Mouse (Mus musculus) neural tube, embryonic 11.5 days (tissue): ENCODE results near the gene Syce3. TPM values are rescaled to one million over a fixed set of nuclear protein-coding genes. Genes with fewer than 3 reads are reported as not detected.

ENCODE experiments used
- ATAC-seq: fragments of 200-750 bp; cut with Nextera tagmentation; 2 replicates; pipeline ENCODE4 v1.8.0; 2017; ENCODE audit warnings: moderate number of reproducible peaks, mild to moderate bottlenecking, moderate TSS enrichment, moderate library complexity; ENCODE audit not compliant: insufficient read depth, low FRiP score, low TSS enrichment
- DNase-seq: peaks from one replicate; pipeline ENCODE4 v3.0.0-alpha.2; 2015; ENCODE audit warnings: low spot score
- H3K27ac ChIP-seq: fragments of 300-500 bp; sonication (generic); 2 replicates; pipeline ENCODE4 v1.5.1; 2014; ENCODE audit warnings: low read depth, mild to moderate bottlenecking, low read length
- H3K27me3 ChIP-seq: fragments of 300-500 bp; sonication (generic); 2 replicates; pipeline ENCODE4 v1.6.1; 2014; ENCODE audit warnings: mild to moderate bottlenecking, low read length, mixed read lengths; ENCODE audit not compliant: control insufficient read depth, insufficient read depth
- H3K36me3 ChIP-seq: fragments of 300-500 bp; sonication (generic); 2 replicates; pipeline ENCODE4 v1.6.1; 2014; ENCODE audit warnings: mild to moderate bottlenecking, low read length, moderate library complexity, mixed read lengths; ENCODE audit not compliant: control insufficient read depth, insufficient read depth
- H3K4me1 ChIP-seq: fragments of 300-500 bp; sonication (generic); 2 replicates; pipeline ENCODE4 v1.6.1; 2014; ENCODE audit warnings: low read length, mixed read lengths; ENCODE audit not compliant: control insufficient read depth, insufficient read depth
- H3K4me2 ChIP-seq: fragments of 300-500 bp; sonication (generic); 2 replicates; pipeline ENCODE4 v1.6.1; 2014; ENCODE audit warnings: low read depth, mild to moderate bottlenecking, moderate library complexity
- H3K4me3 ChIP-seq: fragments of 300-500 bp; sonication (generic); 2 replicates; pipeline ENCODE4 v1.5.1; 2014; ENCODE audit warnings: low read depth, low read length
- H3K9ac ChIP-seq: fragments of 300-500 bp; sonication (generic); 2 replicates; pipeline ENCODE4 v1.6.1; 2014; ENCODE audit warnings: mild to moderate bottlenecking, low read length
- H3K9me3 ChIP-seq: fragments of 300-500 bp; sonication (generic); 2 replicates; pipeline ENCODE4 v1.6.1; 2016; ENCODE audit warnings: low read length; ENCODE audit not compliant: control insufficient read depth
- WGBS: fragments of 180-500 bp; shearing (Covaris S2); extraction: QIAGEN DNeasy Blood & Tissue Kit; methylation state at CpG from one replicate; pipeline ENCODE4 v1.1.7; 2014; 5-methylcytosine and 5-hydroxymethylcytosine counted together
- polyA plus RNA-seq: library from polyadenylated mRNA; unstranded; fragments of >200 nt; fragmentation: Nextera tagmentation; extraction: Ambion mirVana; gene quantifications from 2 replicates; pipeline ENCODE4 v1.2.1, GENCODE M21; 2014

Syce3 gene
- polyA plus RNA-seq, 1 experiment from 2014 or later, result not detected

- 10% methylated on average over 46 of the region's 46 CpGs for WGBS
- ATAC-seq (no peak), DNase-seq (no peak)
- Histone ChIP-seq H3K9ac (peak overlapping the region; percentile 32; the same call in 1 of the 2 replicates), H3K27ac (no peak overlapping the region), H3K27me3 (peaks cover 40% of the 10 kb centered on the region), H3K36me3 (no peaks in the 10 kb centered on the region), H3K9me3 (no peaks in the 10 kb centered on the region), H3K4me2 (peak overlapping the region; percentile 58), H3K4me3 (peak overlapping the region; percentile 34), H3K4me1 (peaks cover 9% of the 10 kb centered on the region; the same call in 1 of the 2 replicates)
Measured at GRCm38 (mm10) chr15:89377938-89378828, 32.1 kb downstream of the Syce3 start.

GRCm38 (mm10) chr15:89377362-89377761, 32.9 kb downstream of the Syce3 start:
- Histone ChIP-seq H3K4me3 (no peak overlapping the region), H3K27ac (no peak overlapping the region), H3K9me3 (no peaks in the 10 kb centered on the region), H3K9ac (no peak overlapping the region), H3K27me3 (peaks cover 40% of the 10 kb centered on the region), H3K36me3 (0 out of 2 replicates have a peak, but pooled peaks cover 2% of the 10 kb centered on the region), H3K4me1 (peaks cover 12% of the 10 kb centered on the region; the same call in 1 of the 2 replicates), H3K4me2 (no peak overlapping the region)
- ATAC-seq, result no peak
- WGBS, result 11% methylated on average over 18 of the region's 18 CpGs
- DNase-seq, result peak; percentile 24

- Histone ChIP-seq H3K4me3 (no peak within 1 kb of the TSS), H3K9ac (no peak within 1 kb of the TSS), H3K27ac (no peak within 1 kb of the TSS), H3K36me3 (peaks cover 4% of the 10 kb centered on the region), H3K4me1 (peaks cover 12% of the 10 kb centered on the region; the same call in 1 of the 2 replicates), H3K27me3 (peaks cover 40% of the 10 kb centered on the region), H3K4me2 (no peak within 1 kb of the TSS), H3K9me3 (no peaks in the 10 kb centered on the region)
- DNase-seq (no peak), ATAC-seq (no peak)
- WGBS, result 17% methylated on average over 16 of the region's 16 CpGs
Measured at GRCm38 (mm10) chr15:89376957-89377356, 33.3 kb downstream of the Syce3 start, which contains the start of gene Tymp. Gene Tymp, minus strand, starts transcription at chr15:89377039.

- 82% methylated on average over 7 of the region's 7 CpGs for WGBS
- Histone ChIP-seq H3K4me3 (no peak overlapping the region), H3K9ac (no peak overlapping the region), H3K4me2 (no peak overlapping the region), H3K4me1 (peaks cover 12% of the 10 kb centered on the region; the same call in 1 of the 2 replicates), H3K27ac (no peak overlapping the region), H3K36me3 (peaks cover 12% of the 10 kb centered on the region), H3K9me3 (no peaks in the 10 kb centered on the region), H3K27me3 (peaks cover 40% of the 10 kb centered on the region)
- DNase-seq (no peak), ATAC-seq (no peak)
Measured at GRCm38 (mm10) chr15:89376040-89376439, 34.3 kb downstream of the Syce3 start.

GRCm38 (mm10) chr15:89374801-89375534, 35.3 kb downstream of the Syce3 start:
- H3K4me3 ChIP-seq, result no peak overlapping the region
- H3K27me3 ChIP-seq, result peaks cover 36% of the 10 kb centered on the region
- ATAC-seq (no peak), DNase-seq (no peak)
- peaks cover 12% of the 10 kb centered on the region; the same call in 1 of the 2 replicates for H3K4me1 ChIP-seq
- no peaks in the 10 kb centered on the region for H3K9me3 ChIP-seq
- peaks cover 16% of the 10 kb centered on the region for H3K36me3 ChIP-seq
- H3K9ac ChIP-seq, result no peak overlapping the region
- no peak overlapping the region for H3K4me2 ChIP-seq
- 93% methylated on average over 17 of the region's 17 CpGs for WGBS
- H3K27ac ChIP-seq, result no peak overlapping the region

- Histone ChIP-seq H3K4me3 (peak overlapping the region; percentile 63), H3K9ac (peak overlapping the region; percentile 84), H3K4me1 (peaks cover 12% of the 10 kb centered on the region; the same call in 1 of the 2 replicates), H3K4me2 (peak overlapping the region; percentile 71), H3K27me3 (peaks cover 32% of the 10 kb centered on the region), H3K27ac (peak overlapping the region; percentile 89), H3K36me3 (peaks cover 22% of the 10 kb centered on the region), H3K9me3 (no peaks in the 10 kb centered on the region)
- 52% methylated on average over 9 of the region's 9 CpGs for WGBS
- ATAC-seq (no peak), DNase-seq (no peak)
Measured at GRCm38 (mm10) chr15:89374340-89374739, 36.0 kb downstream of the Syce3 start.

- H3K9ac ChIP-seq, result peak within 1 kb of the TSS; percentile 84
- peak; percentile 82 for ATAC-seq
- WGBS, result under 1% methylated on average over 42 of the region's 42 CpGs
Measured at GRCm38 (mm10) chr15:89373762-89374248, 36.5 kb downstream of the Syce3 start, which contains the start of gene Sco2. Gene Sco2, minus strand, starts transcription at chr15:89373846.

GRCm38 (mm10) chr15:89373027-89373761, 37.1 kb downstream of the Syce3 start:
- Histone ChIP-seq H3K9me3 (no peaks in the 10 kb centered on the region), H3K9ac (peak overlapping the region; percentile 84), H3K4me2 (peak overlapping the region; percentile 71), H3K27ac (peak overlapping the region; percentile 89), H3K4me1 (0 out of 2 replicates have a peak, but pooled peaks cover 6% of the 10 kb centered on the region), H3K27me3 (peaks cover 21% of the 10 kb centered on the region), H3K36me3 (peaks cover 30% of the 10 kb centered on the region), H3K4me3 (peak overlapping the region; percentile 63)
- ATAC-seq (peak; percentile 81), DNase-seq (peak; percentile 85)
- 1% methylated on average over 35 of the region's 35 CpGs for WGBS

More at GRCm38 (mm10) chr15:89373762-89374248, 36.5 kb downstream of the Syce3 start, which contains the start of gene Sco2:
- H3K27ac ChIP-seq, result peak within 1 kb of the TSS; percentile 89
- peaks cover 27% of the 10 kb centered on the region for H3K27me3 ChIP-seq
- peak within 1 kb of the TSS; percentile 71 for H3K4me2 ChIP-seq
- peak within 1 kb of the TSS; percentile 63 for H3K4me3 ChIP-seq
- H3K9me3 ChIP-seq, result no peaks in the 10 kb centered on the region
- DNase-seq, result peak; percentile 95
- peaks cover 26% of the 10 kb centered on the region for H3K36me3 ChIP-seq
- peaks cover 10% of the 10 kb centered on the region; the same call in 1 of the 2 replicates for H3K4me1 ChIP-seq
